Mouse (Mus musculus) adrenal gland, postnatal 10 days (tissue): ENCODE data around the gene Col25a1. TPM values are rescaled to one million over a fixed set of nuclear protein-coding genes. Genes with fewer than 3 reads are reported as not detected.

Source experiments
- DNase-seq: peaks from one replicate; pipeline ENCODE4 v3.0.0; 2021; ENCODE audit warnings: mixed read lengths
- total RNA-seq, 2 experiments: library from RNA; stranded (reverse); gene quantifications; 2 replicates each; pipeline ENCODE4 v1.2.3; 2021

Gene Col25a1
- total RNA-seq, 2 experiments from 2014 or later, result 4.6 to 5.6 TPM

GRCm38 (mm10) chr3:130327039-130328015, 196.0 kb downstream of the Col25a1 start:
- DNase-seq, result no peak

- no peak for DNase-seq
Measured at GRCm38 (mm10) chr3:130328909-130329308, 197.6 kb downstream of the Col25a1 start.

GRCm38 (mm10) chr3:130329833-130330555, 198.7 kb downstream of the Col25a1 start:
- no peak for DNase-seq

- no peak for DNase-seq
Measured at GRCm38 (mm10) chr3:130330556-130330950, 199.3 kb downstream of the Col25a1 start.

- DNase-seq, result no peak
Measured at GRCm38 (mm10) chr3:130332347-130332913, 201.1 kb downstream of the Col25a1 start.

GRCm38 (mm10) chr3:130337857-130338256, 206.6 kb downstream of the Col25a1 start:
- DNase-seq, result peak; percentile 53

DNA sequence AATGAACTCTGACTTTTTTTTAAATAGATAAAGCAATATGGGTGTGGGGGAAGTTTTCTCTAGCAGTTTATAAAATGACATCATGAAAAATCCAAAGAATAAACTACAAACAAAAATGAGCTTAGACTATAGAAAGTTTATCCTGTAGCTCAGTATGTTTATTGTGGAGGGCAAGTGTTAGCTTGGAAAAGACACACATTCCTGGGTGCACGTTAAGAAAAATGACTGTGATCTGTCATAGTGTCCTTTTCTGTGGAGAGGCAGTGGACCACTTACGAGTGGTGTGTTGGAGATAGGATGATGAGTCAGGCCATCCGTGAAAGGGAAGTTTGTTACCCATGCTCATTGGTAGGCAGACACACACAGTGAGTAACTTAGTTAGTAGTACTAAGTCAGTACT, 207.1 kb downstream of the Col25a1 start:
- DNase-seq, result no peak

- DNase-seq, result no peak
Measured at GRCm38 (mm10) chr3:130350161-130350560, 218.9 kb downstream of the Col25a1 start.

DNA sequence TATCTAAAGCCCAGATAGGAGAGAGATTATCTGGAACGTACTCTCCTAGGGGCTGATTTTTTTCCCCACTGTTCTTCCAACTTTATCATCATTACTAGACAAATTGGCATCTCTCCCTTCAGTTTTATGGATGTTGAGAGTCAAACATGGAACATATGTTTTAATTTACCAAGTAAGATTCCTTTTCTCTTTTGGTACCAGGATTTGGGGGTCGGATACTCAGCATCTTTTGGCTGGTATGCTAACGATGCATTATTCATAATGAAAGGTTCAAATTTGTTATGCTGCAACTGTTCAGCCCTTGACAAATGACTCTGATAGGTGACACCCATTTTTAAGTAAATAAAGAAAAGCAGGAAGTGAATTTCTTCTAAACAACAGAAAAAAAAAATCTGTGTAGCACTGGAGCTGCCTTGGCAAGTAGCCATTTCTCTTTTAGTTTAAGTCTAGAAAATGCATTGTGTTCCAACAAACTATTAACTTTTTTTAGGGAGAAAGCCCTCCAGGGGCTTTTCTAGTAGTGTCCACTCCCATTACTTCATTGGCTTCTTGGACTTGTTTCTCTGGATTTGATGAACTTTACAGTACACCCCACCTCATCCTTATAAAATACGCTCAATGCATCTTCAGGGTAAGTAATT, 223.2 kb downstream of the Col25a1 start:
- no peak for DNase-seq

GRCm38 (mm10) chr3:130356575-130357173, 225.4 kb downstream of the Col25a1 start:
- DNase-seq, result no peak

GRCm38 (mm10) chr3:130360813-130361212, 229.5 kb downstream of the Col25a1 start:
- no peak for DNase-seq

DNA sequence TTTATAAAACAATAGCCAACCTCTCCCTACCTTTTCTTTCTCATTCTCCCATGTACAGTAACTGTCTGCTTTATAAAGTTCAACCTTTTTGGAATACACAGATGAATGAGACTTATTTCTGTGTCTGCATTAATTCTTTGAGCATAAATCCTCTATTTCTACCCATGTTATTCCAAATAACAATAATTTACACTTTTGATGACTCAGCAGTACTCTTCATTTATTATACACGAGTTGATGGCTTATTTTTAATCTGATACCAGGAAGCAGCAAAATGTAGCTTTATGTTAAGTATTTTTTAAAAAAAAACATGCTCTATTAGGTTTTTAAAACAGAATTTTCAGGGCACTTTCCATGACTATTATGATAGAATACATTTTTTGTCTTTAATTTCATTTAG, 230.6 kb downstream of the Col25a1 start:
- no peak for DNase-seq

GRCm38 (mm10) chr3:130362797-130363367, 231.6 kb downstream of the Col25a1 start:
- no peak for DNase-seq

DNA sequence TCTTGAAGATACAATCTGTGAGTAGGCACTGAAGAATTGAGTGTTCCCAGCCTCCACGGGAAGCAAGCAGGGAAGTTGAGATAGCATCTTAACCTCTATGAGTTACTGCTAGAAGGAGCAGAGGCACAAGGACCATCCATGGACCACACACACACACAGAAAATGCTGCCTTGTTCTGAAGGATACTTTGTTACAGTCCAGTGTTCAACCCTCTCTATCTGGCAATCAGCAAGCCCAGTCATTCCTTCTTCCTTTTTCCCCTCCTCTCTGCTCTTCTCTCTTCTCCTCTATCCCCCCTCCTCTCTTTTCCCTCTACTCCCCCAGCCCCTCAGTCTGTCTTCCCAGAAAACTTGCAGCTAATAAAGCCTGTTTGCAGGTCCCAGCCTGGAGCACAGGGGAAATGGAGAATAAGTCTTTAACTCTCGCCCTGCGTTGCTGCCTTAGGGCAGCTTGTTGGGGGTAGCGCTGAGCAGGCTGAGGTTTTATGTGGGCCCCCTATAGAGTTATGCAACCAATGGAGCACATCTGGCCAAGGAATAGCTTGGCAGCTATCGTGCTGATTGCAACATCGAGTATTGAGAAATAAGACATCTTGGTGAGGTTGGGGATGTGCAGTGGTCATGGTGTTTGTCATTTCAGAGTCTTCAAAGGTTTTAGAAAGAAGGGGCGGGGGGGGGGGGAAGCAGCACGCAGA, 235.8 kb downstream of the Col25a1 start:
- no peak for DNase-seq

GRCm38 (mm10) chr3:130368352-130368751, 237.1 kb downstream of the Col25a1 start:
- no peak for DNase-seq

DNA sequence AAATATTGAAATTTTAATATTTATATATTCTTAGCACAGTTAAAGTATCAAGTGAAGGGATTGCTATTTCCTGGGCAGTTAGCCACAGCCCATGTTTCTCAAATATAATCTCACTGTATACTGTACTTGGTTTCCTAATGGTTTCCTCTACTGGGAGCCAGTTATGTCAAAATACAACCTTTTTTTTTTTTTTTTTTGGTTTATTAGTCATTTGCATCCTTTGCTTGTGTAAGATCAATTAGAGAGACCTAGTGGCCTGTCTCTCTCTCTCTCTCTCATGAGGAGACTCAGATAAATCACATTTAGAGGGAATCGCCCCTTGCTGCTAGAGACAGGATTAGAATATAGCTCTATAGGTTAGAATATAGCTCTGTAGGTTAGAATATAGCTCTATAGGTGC, 237.8 kb downstream of the Col25a1 start:
- DNase-seq, result no peak

- DNase-seq, result peak; percentile 26
Measured at GRCm38 (mm10) chr3:130370167-130370566, 238.9 kb downstream of the Col25a1 start.

- DNase-seq, result peak; percentile 43
Measured at GRCm38 (mm10) chr3:130373145-130373544, 241.8 kb downstream of the Col25a1 start.

DNA sequence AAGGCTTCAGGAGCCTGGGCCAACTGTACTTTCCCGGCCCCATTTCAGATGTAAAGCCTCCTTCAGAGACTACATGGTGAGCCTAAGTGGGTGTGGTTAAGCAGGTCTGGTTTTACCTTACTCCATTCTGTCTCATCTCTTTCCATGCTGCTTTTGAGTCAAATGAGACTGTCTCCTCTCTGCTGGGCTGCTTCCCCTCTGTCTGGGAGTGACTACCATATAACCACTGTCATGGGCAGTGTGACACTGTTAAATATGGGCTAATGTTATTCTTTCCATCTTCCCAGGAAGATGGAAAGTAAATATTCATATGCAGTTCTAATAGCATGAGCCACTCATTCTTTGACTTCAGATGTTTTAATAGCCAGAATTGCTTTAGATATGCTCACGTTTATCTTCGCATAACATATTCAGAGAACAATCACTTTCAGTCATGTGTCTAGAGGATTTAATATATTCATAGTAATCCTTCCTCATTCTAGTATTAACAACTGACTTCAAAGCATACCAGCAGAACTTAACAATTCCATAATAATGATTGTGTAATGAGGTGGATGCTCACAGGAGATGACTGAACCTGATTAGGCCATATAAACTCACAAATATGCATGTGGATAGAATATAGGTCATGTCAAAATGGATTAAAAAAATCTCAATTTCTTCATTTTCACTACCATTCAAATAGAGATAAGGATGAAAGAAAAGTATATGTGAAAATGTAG, 243.5 kb downstream of the Col25a1 start:
- DNase-seq, result no peak

DNA sequence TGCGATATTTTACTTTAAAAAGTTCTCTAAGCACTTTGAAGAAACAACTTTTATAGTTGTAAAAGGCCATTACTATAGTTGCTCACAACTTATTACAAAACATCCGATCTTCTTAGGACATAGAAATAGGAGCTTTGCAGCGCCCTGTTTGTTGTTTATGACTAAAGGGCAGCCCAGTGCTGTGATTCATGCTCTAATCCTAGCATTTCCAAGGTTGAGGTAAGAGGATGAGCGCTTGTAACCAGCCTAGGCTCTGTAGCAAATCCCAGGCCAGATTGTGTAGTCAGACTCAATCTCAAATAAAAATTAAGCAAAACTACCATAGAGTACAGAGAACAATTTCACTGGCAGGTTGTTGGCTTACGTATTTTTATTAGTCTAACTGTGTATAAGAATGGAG, 246.5 kb downstream of the Col25a1 start:
- peak; percentile 22 for DNase-seq
